Mouse (Mus musculus): ENCODE measurements at regions not wholly inside any gene's neighbourhood (a gene's known extent, or its start where the extent isn't known, plus 50 kb on each side); places are given as distances from the start of the nearest gene placed in this dataset.
A peak's percentile ranks its signal among the peaks of the same experiment; 100 is the strongest.

DNA sequence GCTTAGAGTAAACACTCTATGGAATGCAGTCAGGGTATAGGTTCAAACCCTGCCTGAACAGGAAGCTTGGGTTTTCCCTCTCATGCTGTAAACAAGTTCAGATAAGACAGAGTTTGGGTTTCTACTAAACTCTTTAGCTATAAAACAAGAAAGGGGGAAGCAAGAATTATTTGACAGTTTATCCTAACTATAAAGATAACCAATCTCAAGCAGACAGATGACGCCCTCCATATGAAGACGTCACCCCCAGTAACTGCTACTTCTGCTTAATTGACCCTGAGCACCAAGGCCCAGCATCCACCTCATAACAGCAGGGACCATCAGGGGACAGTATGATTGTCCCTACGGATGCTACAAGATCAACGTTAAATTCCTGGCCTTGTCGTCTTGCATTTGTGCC lies 588.4 kb downstream of the Efna5 start:
- no peak for DNase-seq (ENCODE audit: extremely low read depth, insufficient read length, low spot score)

DNA sequence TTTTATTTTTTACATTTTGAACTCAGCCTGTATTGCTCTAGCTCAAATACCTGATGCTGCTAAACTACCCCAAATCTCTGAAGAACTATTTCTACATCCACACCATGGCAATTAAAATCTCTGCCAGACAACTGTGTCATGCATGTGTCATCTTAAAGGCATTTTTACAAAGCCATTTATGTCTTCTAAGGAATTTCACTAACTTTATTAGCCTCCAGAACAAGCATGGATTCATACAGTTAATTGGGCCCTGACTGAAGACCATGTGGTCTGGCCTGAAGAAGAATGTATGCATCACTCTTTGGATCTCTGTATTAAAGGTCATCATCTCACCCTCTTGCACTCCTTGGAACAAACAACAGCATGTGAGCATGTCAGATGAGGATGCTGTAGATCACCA lies 593.5 kb downstream of the Efna5 start:
- peak; percentile 18 for DNase-seq (ENCODE audit: extremely low read depth, insufficient read length, low spot score)

DNA sequence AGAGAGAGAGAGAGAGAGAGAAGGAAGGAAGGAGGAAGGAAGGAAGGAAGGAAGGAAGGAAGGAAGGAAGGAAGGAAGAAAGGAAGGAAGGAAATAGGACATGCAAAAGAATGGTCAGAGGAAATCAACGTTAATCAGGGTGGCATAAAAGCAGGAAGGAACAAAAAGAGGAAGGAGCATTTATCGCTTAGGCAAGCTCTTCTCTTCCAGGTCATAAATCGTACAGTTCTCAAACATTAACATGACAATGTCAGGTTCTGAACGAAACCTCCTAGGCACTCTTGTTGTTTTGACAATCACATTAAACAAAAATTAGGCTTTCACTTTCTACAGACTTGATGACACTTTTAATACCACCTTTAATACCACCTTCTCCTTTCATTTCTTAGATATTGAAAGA lies 594.0 kb downstream of the Efna5 start:
- no peak for DNase-seq (ENCODE audit: extremely low read depth, insufficient read length, low spot score)

DNA sequence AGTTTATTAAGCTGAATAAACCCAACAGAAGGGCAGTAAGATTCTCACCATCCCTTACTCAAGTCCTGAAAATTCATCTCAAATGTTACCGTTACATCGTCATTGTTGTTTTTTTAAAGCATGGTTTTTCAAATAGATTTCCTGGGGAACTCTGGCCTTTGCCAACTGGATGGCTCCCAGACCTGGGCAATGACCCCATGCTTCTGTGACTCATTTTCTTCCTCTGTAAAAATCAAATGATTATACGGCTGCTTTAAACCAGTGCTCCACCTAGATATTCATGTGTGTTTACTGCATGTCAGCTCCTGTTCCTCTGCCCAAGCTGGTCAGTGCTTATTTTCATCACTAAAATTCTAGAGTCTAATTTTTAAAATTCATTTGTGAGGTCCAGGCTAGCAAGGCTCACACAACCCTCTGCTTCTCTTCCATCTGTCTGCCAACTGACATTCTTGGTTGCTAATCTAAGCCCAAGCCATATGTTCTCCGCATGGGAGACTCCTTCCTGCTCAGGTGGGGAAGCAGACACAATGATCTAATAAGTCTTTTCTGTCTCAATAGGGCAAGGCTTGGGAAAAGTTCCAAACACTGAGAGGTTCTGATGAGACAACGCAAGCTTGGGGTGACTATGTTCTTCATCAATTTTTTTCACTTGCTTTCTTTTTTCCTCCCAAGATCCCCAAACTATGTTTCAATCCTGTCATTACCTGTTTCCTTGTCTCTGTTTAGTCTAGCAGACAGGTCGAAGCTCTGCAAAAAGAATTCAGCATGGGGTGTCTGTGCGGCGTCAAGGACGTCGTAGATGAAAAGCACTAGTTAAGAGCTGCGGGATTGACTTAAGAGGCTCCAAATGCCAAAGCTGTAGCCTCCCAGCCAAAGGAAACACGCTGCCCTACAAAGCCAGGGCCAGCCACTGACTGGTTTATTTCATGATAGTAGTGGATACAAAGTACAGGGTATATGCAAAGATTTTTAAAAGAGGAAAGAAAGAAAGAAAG lies 594.7 kb downstream of the Efna5 start:
- DNase-seq (ENCODE audit: extremely low read depth, insufficient read length, low spot score) = peak; percentile 18

DNA sequence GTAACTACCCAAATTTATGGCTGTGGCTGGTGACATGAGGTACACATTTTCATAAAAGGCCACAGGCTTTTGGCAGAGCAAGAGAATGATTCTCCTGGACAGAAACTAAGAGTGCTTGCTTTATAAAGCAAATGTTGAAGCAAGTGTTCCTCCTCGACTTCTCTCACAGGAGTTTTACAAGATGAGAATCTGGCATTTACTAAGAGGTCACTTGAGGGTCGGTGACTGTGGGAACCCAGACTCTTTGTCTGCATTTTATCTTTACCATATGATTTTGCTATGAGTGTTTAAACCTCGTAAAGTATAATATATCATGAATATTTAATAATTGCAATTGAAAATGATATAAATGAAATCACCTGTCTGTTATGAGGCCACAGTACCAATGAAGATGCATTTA lies 600.9 kb downstream of the Efna5 start:
- no peak for DNase-seq (ENCODE audit: extremely low read depth, insufficient read length, low spot score)

DNA sequence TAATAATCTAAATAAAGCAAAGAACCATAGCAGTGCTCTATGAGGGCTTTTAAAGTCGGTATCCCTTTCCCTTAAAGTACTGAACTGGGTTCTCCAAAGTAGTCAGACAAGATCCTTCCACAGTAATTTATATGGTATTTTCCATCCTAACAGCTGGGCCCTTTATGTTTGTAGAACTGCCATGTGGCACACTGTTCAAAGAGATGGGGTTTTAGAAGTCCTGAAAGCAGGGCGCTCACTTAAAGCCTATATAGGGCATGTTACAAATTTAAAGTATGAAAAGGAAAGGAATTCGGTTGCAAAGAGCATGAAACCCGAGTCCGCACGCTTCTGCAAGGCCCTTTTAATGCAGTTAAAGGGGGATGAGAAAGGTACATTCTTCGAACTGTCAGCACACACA lies 609.7 kb downstream of the Efna5 start:
- no peak for DNase-seq (ENCODE audit: extremely low read depth, insufficient read length, low spot score)

DNA sequence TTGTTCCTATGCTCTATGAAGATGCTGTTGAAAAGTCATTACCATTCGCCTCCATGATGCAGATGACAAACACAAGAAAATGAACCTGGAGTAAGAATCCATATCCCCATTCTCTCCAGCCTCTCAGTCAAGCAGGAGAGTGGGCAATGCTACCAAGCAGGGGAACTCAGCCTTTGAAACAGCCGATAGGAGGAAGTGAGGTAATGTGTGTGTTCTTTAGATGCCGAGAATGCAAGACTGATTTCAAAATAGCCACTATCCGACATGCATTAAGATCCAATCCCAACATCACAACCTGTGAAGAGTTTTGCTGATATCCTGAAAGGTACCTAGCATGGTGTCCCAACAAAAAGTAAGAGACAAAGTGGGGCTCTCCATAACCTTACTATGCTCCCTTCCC lies 611.8 kb downstream of the Efna5 start:
- DNase-seq (ENCODE audit: extremely low read depth, insufficient read length, low spot score) = no peak

DNA sequence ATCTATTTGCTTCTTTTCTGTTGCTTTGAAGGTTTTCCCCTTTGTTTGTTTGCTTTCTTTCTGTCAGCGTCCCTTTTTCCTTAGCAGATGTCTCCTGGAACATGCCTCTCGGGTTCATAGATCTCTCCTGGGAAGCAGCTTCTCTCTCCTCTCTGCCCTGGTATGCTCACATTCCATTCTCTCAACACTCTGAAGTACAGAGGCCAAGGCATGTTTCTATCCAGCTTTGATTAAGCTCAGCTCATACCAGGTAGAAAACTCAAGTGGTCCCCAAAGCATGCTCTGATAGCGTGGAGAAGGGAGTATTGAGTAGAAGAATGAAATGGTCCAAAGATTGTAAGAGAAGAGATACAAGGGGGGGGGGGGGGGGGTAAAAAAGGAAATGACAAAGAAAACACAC lies 627.7 kb downstream of the Efna5 start:
- no peak for DNase-seq (ENCODE audit: extremely low read depth, insufficient read length, low spot score)

DNA sequence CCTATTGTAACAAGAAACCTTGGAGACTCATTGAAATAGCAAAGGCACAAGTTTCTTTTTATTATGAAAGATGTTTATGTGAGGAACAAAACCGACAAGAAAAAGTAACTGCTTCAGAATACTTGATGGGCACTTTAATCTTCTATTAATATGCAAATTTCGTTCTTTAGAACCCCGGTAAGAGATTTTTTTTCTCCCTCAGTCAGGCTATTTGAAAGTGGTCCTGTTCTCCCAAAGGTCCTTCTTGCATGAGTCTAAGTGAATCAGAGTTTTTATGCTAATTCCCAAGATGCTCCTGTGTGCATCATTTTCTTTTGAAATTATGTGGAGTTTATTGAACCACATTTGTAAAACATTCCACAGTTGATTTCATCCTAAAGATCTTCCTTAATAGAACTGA lies 633.1 kb downstream of the Efna5 start:
- DNase-seq (ENCODE audit: extremely low read depth, insufficient read length, low spot score) = no peak

DNA sequence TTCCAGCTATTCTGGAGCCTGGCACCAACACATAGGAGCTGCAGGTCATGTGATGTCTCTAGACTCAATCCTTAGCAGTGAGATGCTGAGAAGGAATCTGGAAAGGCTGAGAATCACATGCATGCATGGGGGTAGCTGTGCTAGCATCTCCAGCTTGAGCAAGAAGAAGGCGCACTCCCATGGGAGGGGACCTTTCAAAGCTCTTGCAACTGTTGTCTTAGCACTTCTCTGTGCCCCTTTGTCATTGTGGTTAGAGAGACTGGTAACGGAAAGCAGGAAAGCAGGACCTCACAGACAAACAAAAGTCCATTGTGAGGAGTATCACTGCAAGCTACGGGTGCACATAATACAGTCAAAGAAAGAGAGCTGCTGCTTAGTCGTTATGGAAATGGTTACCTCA lies 634.5 kb downstream of the Efna5 start:
- no peak for DNase-seq (ENCODE audit: extremely low read depth, insufficient read length, low spot score)

DNA sequence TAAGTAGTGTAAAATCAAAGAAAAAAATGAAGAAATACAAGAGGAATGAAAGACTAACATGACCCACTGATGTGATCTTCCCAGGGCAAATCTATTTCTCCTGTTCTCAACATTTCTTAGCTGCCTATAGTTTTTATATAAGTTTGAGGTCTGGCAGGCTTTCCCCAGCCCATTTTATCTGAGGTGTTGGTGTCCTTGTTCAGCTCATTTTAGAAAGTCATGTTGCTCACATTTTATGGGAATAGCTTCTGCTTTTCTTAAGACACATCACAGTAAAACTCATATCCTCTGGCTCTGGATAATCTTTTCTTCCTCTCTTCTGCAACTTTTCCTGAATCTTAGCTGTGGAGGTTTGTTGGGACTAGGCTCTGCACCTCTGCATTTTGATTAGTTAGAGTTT lies 650.2 kb downstream of the Efna5 start:
- DNase-seq (ENCODE audit: extremely low read depth, insufficient read length, low spot score) = no peak

DNA sequence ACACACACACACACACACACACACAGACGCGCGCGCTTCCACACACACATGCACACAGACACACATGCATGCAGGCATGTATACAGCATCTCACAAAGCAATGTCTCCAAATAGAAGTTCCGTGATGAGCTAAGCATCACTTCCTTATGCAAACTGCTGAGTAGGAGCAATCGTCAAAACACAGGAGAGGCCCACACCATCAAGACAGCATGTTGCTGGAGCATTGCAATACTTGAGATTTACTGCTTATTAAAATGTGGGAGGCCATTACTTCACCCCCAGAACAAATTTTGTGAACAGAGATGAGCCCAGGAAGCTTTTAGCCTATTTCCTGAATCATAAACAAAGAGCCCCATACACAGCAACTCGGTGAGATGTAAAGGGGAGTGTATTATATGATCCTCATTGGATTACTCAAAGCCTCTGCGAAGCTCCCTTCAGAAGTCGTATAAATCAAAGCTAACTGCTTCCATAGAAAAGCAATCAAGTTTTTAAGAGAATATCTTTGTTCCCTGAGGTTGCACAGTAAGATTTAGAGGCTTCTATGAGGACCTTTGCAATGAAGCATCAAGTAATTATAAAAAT lies 670.6 kb downstream of the Efna5 start:
- DNase-seq (ENCODE audit: extremely low read depth, insufficient read length, low spot score) = no peak

DNA sequence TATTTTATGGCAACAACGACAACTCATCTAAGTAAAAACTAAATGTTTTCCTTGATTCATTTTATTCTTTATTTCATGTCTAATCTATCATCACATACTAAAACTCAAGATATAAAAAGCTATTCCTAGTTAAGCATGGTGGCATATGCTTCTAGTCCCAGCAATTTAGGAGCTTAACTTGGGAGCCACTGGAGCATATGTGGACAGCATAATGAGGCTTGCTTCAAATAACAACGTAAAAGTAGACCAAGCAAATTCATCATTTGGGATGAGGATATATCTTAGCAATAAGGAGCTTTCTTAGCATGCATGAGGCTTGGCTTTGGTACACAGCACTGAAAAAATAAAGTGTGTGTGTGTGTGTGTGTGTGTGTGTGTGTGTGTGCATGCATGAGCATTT lies 678.5 kb downstream of the Efna5 start:
- DNase-seq (ENCODE audit: extremely low read depth, insufficient read length, low spot score) = no peak

DNA sequence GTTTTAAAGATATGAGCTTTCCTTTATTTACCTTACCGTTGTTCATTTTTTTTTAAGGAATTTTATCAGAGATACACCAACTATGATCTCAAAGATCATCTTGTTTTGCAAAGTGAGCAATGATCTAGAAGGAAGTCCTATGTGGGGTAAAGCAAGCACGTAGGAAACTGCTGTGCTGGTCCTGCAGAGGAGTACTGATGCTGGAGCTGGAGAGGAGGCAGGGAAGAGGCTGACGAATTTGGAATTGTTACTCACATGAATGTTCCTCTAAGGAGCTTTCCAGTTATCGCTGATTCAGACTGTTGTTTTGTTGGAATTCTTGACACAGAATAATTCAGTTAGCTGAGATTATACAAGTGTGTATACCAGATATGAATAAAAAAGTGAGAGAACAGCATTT lies 680.6 kb downstream of the Efna5 start:
- no peak for DNase-seq (ENCODE audit: extremely low read depth, insufficient read length, low spot score)

DNA sequence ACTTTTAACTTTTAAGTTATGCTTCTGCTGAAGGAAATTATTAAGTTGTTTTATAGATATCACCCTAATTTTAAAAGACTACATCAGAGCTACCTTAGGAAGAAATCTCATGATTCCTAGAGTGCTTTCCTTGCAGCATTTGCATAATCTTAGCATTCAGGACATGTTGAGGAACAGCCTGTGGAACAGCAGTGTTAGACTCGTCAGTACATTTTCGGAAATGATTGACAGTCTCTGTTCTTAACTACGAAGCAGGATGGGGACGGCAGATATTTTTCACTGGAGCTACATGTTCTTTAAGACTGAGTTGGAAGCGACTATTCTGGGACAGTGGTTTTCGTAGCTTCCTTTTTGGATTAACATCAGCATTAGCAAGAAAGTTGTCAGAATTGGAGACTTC lies 681.6 kb downstream of the Efna5 start:
- no peak for DNase-seq (ENCODE audit: extremely low read depth, insufficient read length, low spot score)

DNA sequence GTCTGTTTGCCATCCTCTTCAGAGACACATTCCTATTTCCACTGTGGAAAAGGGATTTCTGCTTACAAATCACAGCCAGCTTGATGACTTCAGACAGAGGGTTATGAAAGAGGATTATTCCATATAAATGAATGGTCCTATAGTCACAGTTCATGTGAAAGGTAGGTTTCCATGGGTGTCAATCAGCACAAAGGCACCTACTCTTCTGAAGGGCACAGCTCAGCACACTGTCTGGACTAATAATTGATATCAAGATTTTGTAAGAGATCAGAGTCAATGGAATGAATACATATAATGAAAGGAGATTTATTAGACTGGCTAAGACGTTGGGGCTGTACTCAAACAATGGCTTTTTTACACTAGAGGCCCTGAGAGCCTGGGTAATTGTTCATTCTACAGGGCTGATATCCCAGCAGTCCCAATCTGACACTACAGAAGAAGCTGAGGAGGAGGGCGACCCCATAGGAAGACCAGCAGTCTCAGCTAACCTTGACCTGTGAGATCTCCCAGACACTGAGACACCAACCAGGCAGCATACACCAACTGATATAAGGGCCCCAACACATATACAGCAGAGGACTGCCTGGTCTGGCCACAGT lies 702.4 kb downstream of the Efna5 start:
- no peak for DNase-seq (ENCODE audit: extremely low read depth, insufficient read length, low spot score)

DNA sequence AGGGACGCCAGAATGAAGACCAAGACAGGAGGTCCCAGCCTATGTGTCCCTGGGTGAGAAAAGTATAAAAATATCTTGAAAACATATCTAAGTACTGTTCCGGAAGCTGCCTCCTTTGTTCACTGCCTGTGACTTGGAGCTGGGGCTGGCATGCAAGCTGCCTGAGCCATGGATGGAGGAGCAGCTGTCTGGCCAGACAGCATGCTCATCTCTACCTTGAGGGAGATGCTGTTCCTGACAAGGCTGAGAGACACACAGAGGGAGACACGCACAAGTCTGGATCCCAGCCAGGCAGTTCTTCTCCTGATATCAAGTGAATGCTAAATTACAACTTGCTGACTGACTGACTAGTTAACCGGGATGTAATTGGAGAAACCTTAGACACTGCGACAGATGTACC lies 704.8 kb downstream of the Efna5 start:
- DNase-seq (ENCODE audit: extremely low read depth, insufficient read length, low spot score) = no peak

DNA sequence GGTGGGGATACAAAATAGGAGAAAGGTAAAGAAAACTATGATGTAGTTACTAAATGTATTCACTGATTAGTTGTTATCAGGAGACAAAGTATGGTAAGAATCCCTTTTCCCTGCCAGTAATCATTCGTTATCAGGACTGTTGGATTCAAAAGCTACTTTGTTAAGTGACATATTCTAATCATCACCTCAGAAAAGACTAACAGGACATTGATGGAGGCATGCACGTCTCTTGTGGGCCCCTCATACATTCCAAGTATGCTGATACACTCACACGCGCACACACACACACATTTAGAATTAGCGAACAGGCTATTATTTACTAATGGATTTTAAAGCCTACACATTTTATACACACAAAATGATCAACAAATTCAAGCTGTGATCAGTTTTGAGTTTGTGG lies 708.8 kb downstream of the Efna5 start:
- no peak for DNase-seq (ENCODE audit: extremely low read depth, insufficient read length, low spot score)

DNA sequence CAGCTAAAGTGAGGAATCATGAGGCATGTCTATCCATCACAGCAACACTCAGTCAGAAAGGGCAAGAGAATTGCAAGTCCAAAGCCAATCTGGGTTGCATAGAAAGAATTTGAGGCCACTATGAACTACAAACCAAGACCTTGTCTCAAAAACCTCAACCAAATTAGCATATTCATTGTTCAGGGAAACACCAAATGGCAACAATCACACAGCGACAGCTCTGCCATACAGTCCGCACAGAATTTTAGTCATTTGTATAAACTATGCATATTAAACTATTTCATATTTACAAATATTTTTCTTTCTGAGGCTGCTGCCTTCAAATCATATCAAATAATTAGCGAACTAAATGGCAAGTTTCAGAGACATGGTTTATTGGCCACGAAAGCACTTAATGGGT lies 709.6 kb downstream of the Efna5 start:
- no peak for DNase-seq (ENCODE audit: extremely low read depth, insufficient read length, low spot score)

DNA sequence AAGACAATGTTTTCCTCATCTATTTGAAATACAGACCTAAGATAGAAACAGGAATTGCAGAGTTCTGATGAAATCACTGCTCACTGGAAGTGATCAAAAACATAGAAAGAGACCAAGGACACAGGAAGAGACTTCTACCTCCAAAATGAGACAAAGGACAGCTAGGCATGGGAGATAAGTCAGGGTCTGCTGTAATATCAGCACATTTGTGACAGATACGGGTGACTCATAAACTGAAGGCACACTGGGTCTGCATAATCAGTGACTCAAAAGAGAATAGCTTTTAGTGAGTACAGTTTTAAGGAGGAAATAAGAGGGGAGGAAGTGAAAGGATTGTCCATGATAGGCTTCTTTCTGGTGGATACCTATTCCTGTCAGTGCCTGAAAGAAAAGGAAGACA lies 719.7 kb downstream of the Efna5 start:
- DNase-seq (ENCODE audit: extremely low read depth, insufficient read length, low spot score) = no peak

DNA sequence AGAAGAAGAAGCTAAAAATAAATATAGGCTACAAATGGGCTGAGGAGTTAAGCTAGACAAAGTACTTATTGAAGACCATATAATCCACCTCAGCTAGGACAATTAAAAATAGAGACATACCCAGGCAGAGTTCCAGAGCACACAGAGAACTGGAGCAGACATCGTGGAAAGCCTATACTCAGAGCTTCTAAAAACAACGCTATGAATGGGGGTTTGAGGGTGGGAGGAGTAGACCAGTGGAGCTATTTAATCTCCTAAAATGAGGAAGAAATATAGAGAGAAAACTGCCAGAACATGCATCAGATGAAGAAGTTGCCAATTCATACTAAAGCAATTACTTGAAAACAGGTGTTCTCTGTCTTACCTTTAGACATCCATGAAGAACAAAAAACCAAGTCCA lies 720.8 kb downstream of the Efna5 start:
- DNase-seq (ENCODE audit: extremely low read depth, insufficient read length, low spot score) = no peak

DNA sequence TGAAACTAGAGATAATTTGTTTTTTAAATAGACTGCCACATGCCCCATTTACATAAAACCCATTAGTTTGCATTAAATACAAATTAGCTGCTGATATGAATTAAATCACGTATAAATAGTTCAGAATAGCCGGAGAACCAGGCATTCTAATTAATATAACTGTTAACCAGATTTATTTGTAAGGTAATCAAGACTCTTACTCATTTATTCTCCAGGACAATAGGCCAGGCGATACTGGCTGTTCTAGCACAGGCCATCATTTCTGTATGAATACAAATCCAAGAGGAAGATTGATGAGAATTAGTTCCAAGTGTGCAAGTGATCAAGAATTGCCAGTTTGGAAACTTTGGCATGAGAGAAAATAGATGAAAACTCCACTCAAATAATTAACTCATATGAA lies 746.1 kb downstream of the Efna5 start:
- DNase-seq (ENCODE audit: extremely low read depth, insufficient read length, low spot score) = no peak
